Mouse (Mus musculus): ENCODE data around the gene Dnajb3.
"Not testable (repeated sequence)": the region's sequence is repeated elsewhere in the genome, so short reads cannot be mapped to it uniquely, and the experiment has no call there.

DNA sequence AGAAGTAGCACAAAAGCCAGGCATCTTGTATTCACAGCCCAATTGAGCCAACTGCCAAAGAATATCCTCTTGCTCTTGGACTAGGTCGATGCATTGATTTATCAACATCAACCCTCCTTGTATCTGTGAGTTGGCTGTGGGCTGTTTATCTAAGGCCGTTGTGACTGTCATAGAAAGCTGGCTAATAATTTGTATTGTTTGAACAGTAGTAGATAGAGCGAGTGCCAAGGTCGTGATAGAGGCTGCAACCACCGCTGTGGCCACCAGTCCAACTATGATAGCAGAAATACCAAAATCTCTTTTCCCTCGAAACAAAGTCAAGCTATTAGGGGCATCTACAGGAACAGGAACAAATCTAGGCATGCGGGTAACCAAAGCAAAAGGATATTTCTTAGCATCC is 33.4 kb downstream of the Dnajb3 start:
- TF ChIP-seq CTCF (IDR thresholded peaks at IDR 0.05; ENCODE audit: low read depth, low read length); POLR2A (IDR thresholded peaks at IDR 0.05; ENCODE audit: extremely low read depth, insufficient read depth, low read length): not testable (repeated sequence)
